Mouse (Mus musculus) spleen, adult 2 months (tissue): ENCODE results near the gene Sbno1. TPM values are rescaled to one million over a fixed set of nuclear protein-coding genes. Genes with fewer than 3 reads are reported as not detected.
A peak's percentile ranks its signal among the peaks of the same experiment; 100 is the strongest.

Experiments used
- DNase-seq, 2 experiments: peaks; one replicate each; pipeline versions ENCODE4 v3.0.0 to v3.0.0-alpha.2; 2012 to 2021; ENCODE audit warnings: low spot score in 2 of 2, low read depth in 1 of 2
- H3K27ac ChIP-seq: fragments of 200-500 bp; 2 replicates; pipeline ENCODE4 v1.5.1; 2012; ENCODE audit warnings: low read length, inconsistent platforms; ENCODE audit not compliant: insufficient read depth
- H3K27me3 ChIP-seq: fragments of 200-500 bp; 2 replicates; pipeline ENCODE4 v1.6.1; 2012; ENCODE audit warnings: mild to moderate bottlenecking, moderate library complexity, low read length, inconsistent platforms; ENCODE audit not compliant: control insufficient read depth, insufficient read depth
- H3K36me3 ChIP-seq: fragments of 200-500 bp; 2 replicates; pipeline ENCODE4 v1.6.1; 2012; ENCODE audit warnings: mild to moderate bottlenecking, low read length, inconsistent platforms; ENCODE audit not compliant: control insufficient read depth, insufficient read depth
- H3K4me1 ChIP-seq: fragments of 200-500 bp; 2 replicates; pipeline ENCODE4 v1.6.1; 2011; ENCODE audit warnings: inconsistent platforms; ENCODE audit not compliant: control insufficient read depth, insufficient read depth, insufficient read length
- H3K4me3 ChIP-seq: fragments of 200-500 bp; 2 replicates; pipeline ENCODE4 v1.5.1; 2011; ENCODE audit warnings: mild to moderate bottlenecking, inconsistent platforms; ENCODE audit not compliant: insufficient read depth, insufficient read length; ENCODE audit errors: extremely low read depth
- CTCF ChIP-seq: fragments of 200-500 bp; IDR thresholded peaks from 2 replicates; pipeline ENCODE4 v1.5.1; 2011; ENCODE audit warnings: mild to moderate bottlenecking, inconsistent platforms; ENCODE audit not compliant: insufficient read depth, insufficient read length, insufficient replicate concordance; ENCODE audit errors: extremely low read depth
- POLR2A ChIP-seq: fragments of 200-500 bp; IDR thresholded peaks from 2 replicates; pipeline ENCODE4 v1.6.1; 2011; ENCODE audit warnings: low read depth, low read length, inconsistent platforms
- WGBS: fragments of 180-500 bp; shearing (Covaris S2); methylation state at CpG from one replicate; pipeline ENCODE4 v1.1.7; 2018; 5-methylcytosine and 5-hydroxymethylcytosine counted together
- polyA plus RNA-seq: library from polyadenylated mRNA; depleted of rRNA; stranded (reverse); fragments of >200 nt; gene quantifications from 2 replicates; pipeline ENCODE4 v1.2.3, GENCODE M21; 2012

Sbno1 gene
- polyA plus RNA-seq, 1 experiment, result 12.2 TPM

GRCm38 (mm10) chr5:124450641-124451340 is 25.0 kb upstream of the Sbno1 start:
- Histone ChIP-seq H3K27ac (no peak overlapping the region), H3K27me3 (no peaks in the 10 kb centered on the region), H3K4me1 (peaks cover 6% of the 10 kb centered on the region), H3K4me3 (no peak overlapping the region), H3K36me3 (peaks cover 38% of the 10 kb centered on the region)
- TF ChIP-seq POLR2A (no peak), CTCF (no peak)
- DNase-seq, result no peak
- 84% methylated on average over 16 of the region's 16 CpGs for WGBS

GRCm38 (mm10) chr5:124450051-124450450 is 24.2 kb upstream of the Sbno1 start:
- Histone ChIP-seq H3K36me3 (peaks cover 38% of the 10 kb centered on the region), H3K27ac (no peak overlapping the region), H3K27me3 (no peaks in the 10 kb centered on the region), H3K4me1 (peaks cover 6% of the 10 kb centered on the region), H3K4me3 (no peak overlapping the region)
- TF ChIP-seq POLR2A (no peak), CTCF (no peak)
- DNase-seq, result no peak
- WGBS, result 90% methylated on average over 7 of the region's 7 CpGs

- DNase-seq, result no peak
- Histone ChIP-seq H3K4me3 (no peak overlapping the region), H3K27ac (no peak overlapping the region), H3K36me3 (peaks cover 38% of the 10 kb centered on the region), H3K27me3 (no peaks in the 10 kb centered on the region), H3K4me1 (peaks cover 10% of the 10 kb centered on the region)
- 91% methylated on average over 6 of the region's 6 CpGs for WGBS
- TF ChIP-seq CTCF (no peak), POLR2A (no peak)
Observed at GRCm38 (mm10) chr5:124449494-124449893, 23.7 kb upstream of the Sbno1 start.

- H3K27ac ChIP-seq, result peak overlapping the region; percentile 38
- TF ChIP-seq POLR2A, result no peak
- TF ChIP-seq CTCF, result no peak
- DNase-seq, result no peak
- H3K36me3 ChIP-seq, result peaks cover 28% of the 10 kb centered on the region
- 9% methylated on average over 15 of the region's 15 CpGs for WGBS
- H3K4me1 ChIP-seq, result peaks cover 11% of the 10 kb centered on the region
- H3K27me3 ChIP-seq, result no peaks in the 10 kb centered on the region
- peak overlapping the region; percentile 59 for H3K4me3 ChIP-seq
Observed at GRCm38 (mm10) chr5:124446301-124446881, 20.6 kb upstream of the Sbno1 start.

GRCm38 (mm10) chr5:124445621-124446293 is 20.0 kb upstream of the Sbno1 start:
- Histone ChIP-seq H3K36me3 (peaks cover 25% of the 10 kb centered on the region), H3K27me3 (no peaks in the 10 kb centered on the region), H3K27ac (peak overlapping the region; percentile 63), H3K4me3 (peak overlapping the region; percentile 59), H3K4me1 (peaks cover 11% of the 10 kb centered on the region)
- DNase-seq, result peak in 1 of 2 experiments; percentile 41
- no peak for TF ChIP-seq CTCF
- no peak for TF ChIP-seq POLR2A
- 9% methylated on average over 36 of the region's 77 CpGs for WGBS

DNA sequence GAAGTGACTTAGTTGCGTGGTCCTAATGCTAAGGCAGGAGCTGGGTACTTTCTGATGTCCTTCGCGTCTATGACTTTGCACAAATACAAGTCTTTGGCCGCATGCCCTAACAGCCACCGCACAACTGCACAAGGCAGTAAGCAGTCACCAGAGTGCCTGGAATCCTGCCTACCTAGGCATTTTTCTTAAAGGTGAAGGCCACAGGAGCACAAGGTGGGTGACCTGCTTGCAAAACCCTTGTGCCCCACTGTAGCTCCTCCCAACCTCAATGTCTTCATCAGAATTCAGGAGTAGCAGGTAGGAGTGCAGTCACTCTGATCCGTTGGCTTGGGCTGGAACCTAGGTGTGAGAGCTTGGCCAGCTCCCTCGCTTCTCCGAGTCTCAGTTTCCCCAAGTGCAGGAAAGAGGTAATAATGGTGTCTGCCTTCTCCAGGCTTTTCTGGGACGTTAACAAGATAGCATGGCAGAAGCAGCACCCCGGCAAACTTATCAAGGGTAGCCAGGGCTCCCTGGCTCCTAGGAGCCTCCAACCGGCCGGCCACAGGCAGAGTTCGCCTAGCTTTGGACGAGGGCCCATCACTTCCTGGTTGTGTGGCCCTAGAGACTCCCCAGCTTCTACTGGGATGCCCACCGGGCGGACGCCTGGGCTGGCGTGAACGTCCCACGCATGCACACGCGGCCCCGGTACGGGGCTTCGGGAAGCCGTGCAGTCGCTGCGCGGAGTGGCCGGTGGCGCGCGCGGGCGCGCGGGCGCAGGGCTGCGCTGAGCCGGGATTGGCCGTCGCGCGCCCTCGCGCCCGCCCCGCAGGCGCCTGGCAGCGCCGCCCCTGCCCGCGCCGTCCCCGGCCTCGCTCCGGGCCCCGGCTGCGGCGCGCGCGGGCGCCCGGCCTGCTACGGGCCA is 19.1 kb upstream of the Sbno1 start:
- Histone ChIP-seq H3K36me3 (peaks cover 18% of the 10 kb centered on the region), H3K4me3 (peak overlapping the region; percentile 86), H3K4me1 (peaks cover 11% of the 10 kb centered on the region), H3K27me3 (no peaks in the 10 kb centered on the region), H3K27ac (peak overlapping the region; percentile 79)
- DNase-seq, result peak in 1 of 2 experiments; percentile 72
- TF ChIP-seq CTCF (no peak), POLR2A (peak; percentile 73)
- WGBS, result 9% methylated on average over 53 of the region's 66 CpGs
